In genomic region chr10:69719901-69720415, GRCm38 (mm10) we compare ENCODE assay signal across 8 mouse cellular contexts.
DNase-seq lines count a peak whose midpoint lies in the region; ATAC-seq and TF ChIP-seq lines count a peak whose summit lies in the region.

No protein-coding gene starts in this region.

- intact Hi-C loops in heart, postnatal 36 days (cut with DNase I), result no loop called here

- peaks cover 15% of the 10 kb centered on the region for H3K4me1 ChIP-seq in heart, embryonic 13.5 days
- peaks cover 45% of the 10 kb centered on the region for H3K4me1 ChIP-seq in hindbrain, embryonic 10.5 days (replicated peaks)
- peaks cover 13% of the 10 kb centered on the region for H3K4me1 ChIP-seq in limb, embryonic 14.5 days (ENCODE audit: control insufficient read depth, insufficient read depth, low read length)

- no peak for ATAC-seq in heart, embryonic 13.5 days (ENCODE audit: extremely low read depth, insufficient number of reproducible peaks, low FRiP score, low TSS enrichment)
- no peak for ATAC-seq in limb, embryonic 14.5 days (ENCODE audit: low FRiP score, low read depth)
- no peak for ATAC-seq in erythroblast, adult 5-6 weeks (replicated peaks; ENCODE audit: low FRiP score, poor library complexity, severe bottlenecking)

- H3K36me3 ChIP-seq in heart, embryonic 13.5 days, result no peaks in the 10 kb centered on the region
- no peaks in the 10 kb centered on the region for H3K36me3 ChIP-seq in hindbrain, embryonic 10.5 days
- no peaks in the 10 kb centered on the region for H3K36me3 ChIP-seq in limb, embryonic 14.5 days (ENCODE audit: control insufficient read depth, insufficient read depth, low read length)

- H3K9me3 ChIP-seq in heart, embryonic 13.5 days, result no peaks in the 10 kb centered on the region
- no peaks in the 10 kb centered on the region for H3K9me3 ChIP-seq in hindbrain, embryonic 10.5 days
- H3K9me3 ChIP-seq in limb, embryonic 14.5 days (ENCODE audit: control insufficient read depth, low read length), result no peaks in the 10 kb centered on the region

- H3K27ac ChIP-seq in heart, embryonic 13.5 days (replicated peaks), result 0 out of 2 replicates have a peak overlapping the region, but pooled peaks have one; percentile 26
- peak overlapping the region; percentile 73 for H3K27ac ChIP-seq in hindbrain, embryonic 10.5 days
- H3K27ac ChIP-seq in limb, embryonic 14.5 days (replicated peaks; ENCODE audit: low read depth, low read length), result no peak overlapping the region

- no peak for TF ChIP-seq POLR2A in limb, embryonic 14.5 days (IDR thresholded peaks at IDR 0.05; ENCODE audit: borderline replicate concordance, extremely low read depth, insufficient read depth, insufficient read length)

- no peaks in the 10 kb centered on the region for H3K27me3 ChIP-seq in heart, embryonic 13.5 days (replicated peaks)
- H3K27me3 ChIP-seq in hindbrain, embryonic 10.5 days (ENCODE audit: insufficient read depth, poor library complexity, severe bottlenecking), result no peaks in the 10 kb centered on the region
- H3K27me3 ChIP-seq in limb, embryonic 14.5 days (ENCODE audit: control insufficient read depth, insufficient read depth, low read length), result no peaks in the 10 kb centered on the region

- H3K4me2 ChIP-seq in heart, embryonic 13.5 days, result 0 out of 2 replicates have a peak overlapping the region, but pooled peaks have one; percentile 3
- H3K4me2 ChIP-seq in limb, embryonic 14.5 days (replicated peaks; ENCODE audit: low read depth, low read length, severe bottlenecking), result no peak overlapping the region

- H3K9ac ChIP-seq in heart, embryonic 13.5 days, result no peak overlapping the region
- no peak overlapping the region for H3K9ac ChIP-seq in limb, embryonic 14.5 days (ENCODE audit: low read depth, low read length, severe bottlenecking)

- no peak overlapping the region for H3K4me3 ChIP-seq in heart, embryonic 13.5 days
- no peak overlapping the region for H3K4me3 ChIP-seq in hindbrain, embryonic 10.5 days
- H3K4me3 ChIP-seq in limb, embryonic 14.5 days (replicated peaks; ENCODE audit: low read length), result no peak overlapping the region

- DNase-seq in heart, postnatal 36 days, result no peak
- DNase-seq in brain, adult 2 months (ENCODE audit: low read depth, low spot score), result peak; percentile 47
- DNase-seq in hindbrain, embryonic 10.5 days (ENCODE audit: low spot score), result no peak
- DNase-seq in limb, embryonic 14.5 days (ENCODE audit: low spot score), result peak; percentile 18
- no peak for DNase-seq in left cerebral cortex, adult 18-20 months (ENCODE audit: low spot score in 2 of 2)
- no peak for DNase-seq in urinary bladder, postnatal 25 days (ENCODE audit: low spot score)

- 43% methylated on average over 12 of the region's 12 CpGs for WGBS in heart, embryonic 13.5 days
- 62% methylated on average over 12 of the region's 12 CpGs for WGBS in hindbrain, embryonic 10.5 days
- WGBS in limb, embryonic 14.5 days, result 32% methylated on average over 12 of the region's 12 CpGs

Comparison
In these comparisons a context has a peak if more than half of its experiments do, and no peak if none do; other contexts are left out.
1. DNase-seq: peak in brain, adult 2 months (single experiment) and limb, embryonic 14.5 days (single experiment); none in heart, postnatal 36 days (0 of 2), hindbrain, embryonic 10.5 days (single experiment), left cerebral cortex, adult 18-20 months (0 of 2) and urinary bladder, postnatal 25 days (single experiment).